Mouse (Mus musculus) heart, embryonic 16.5 days (tissue): Measurements from ENCODE around the gene Cachd1. TPM values are rescaled to one million over a fixed set of nuclear protein-coding genes. Genes with fewer than 3 reads are reported as not detected.

ENCODE experiments used
- ATAC-seq: fragments of 200-750 bp; cut with Nextera tagmentation; replicated peaks from 2 replicates; pipeline ENCODE4 v1.8.0; 2017; ENCODE audit warnings: moderate number of reproducible peaks; ENCODE audit not compliant: insufficient read depth, low FRiP score; ENCODE audit errors: extremely low read depth
- H3K27ac ChIP-seq: fragments of 300-500 bp; sonication (generic); 2 replicates; pipeline ENCODE4 v1.5.1; 2014; ENCODE audit warnings: mild to moderate bottlenecking, low read length, control low read depth, moderate library complexity
- H3K27me3 ChIP-seq: fragments of 300-500 bp; sonication (generic); 2 replicates; pipeline ENCODE4 v1.6.1; 2014; ENCODE audit warnings: low read length, mixed read lengths; ENCODE audit not compliant: control insufficient read depth, insufficient read depth
- H3K36me3 ChIP-seq: fragments of 300-500 bp; sonication (generic); 2 replicates; pipeline ENCODE4 v1.6.1; 2014; ENCODE audit not compliant: control insufficient read depth, insufficient read depth
- H3K4me1 ChIP-seq: fragments of 300-500 bp; sonication (generic); 2 replicates; pipeline ENCODE4 v1.6.1; 2014; ENCODE audit warnings: low read length, mixed read lengths; ENCODE audit not compliant: control insufficient read depth, insufficient read depth
- H3K4me2 ChIP-seq: fragments of 300-500 bp; sonication (generic); 2 replicates; pipeline ENCODE4 v1.6.1; 2014; ENCODE audit warnings: low read depth, mild to moderate bottlenecking, control low read depth, low read length
- H3K4me3 ChIP-seq: fragments of 300-500 bp; sonication (generic); 2 replicates; pipeline ENCODE4 v1.5.1; 2014; ENCODE audit warnings: mild to moderate bottlenecking, control low read depth, low read length
- H3K9ac ChIP-seq: fragments of 300-500 bp; sonication (generic); 2 replicates; pipeline ENCODE4 v1.6.1; 2014; ENCODE audit warnings: low read length, control low read depth
- H3K9me3 ChIP-seq: fragments of 300-500 bp; sonication (generic); replicated peaks from 2 replicates; pipeline ENCODE4 v1.6.1; 2016; ENCODE audit warnings: low read length; ENCODE audit not compliant: control insufficient read depth
- WGBS: fragments of 180-500 bp; shearing (Covaris S2); extraction: QIAGEN DNeasy Blood & Tissue Kit; methylation state at CpG from one replicate; pipeline ENCODE4 v1.1.7; 2014; 5-methylcytosine and 5-hydroxymethylcytosine counted together
- polyA plus RNA-seq: library from polyadenylated mRNA; unstranded; fragments of >200 nt; fragmentation: Nextera tagmentation; extraction: Ambion mirVana; gene quantifications from 2 replicates; pipeline ENCODE4 v1.2.1, GENCODE M21; 2015

Cachd1 gene
- polyA plus RNA-seq, 1 experiment from 2014 or later: 4.6 TPM

DNA sequence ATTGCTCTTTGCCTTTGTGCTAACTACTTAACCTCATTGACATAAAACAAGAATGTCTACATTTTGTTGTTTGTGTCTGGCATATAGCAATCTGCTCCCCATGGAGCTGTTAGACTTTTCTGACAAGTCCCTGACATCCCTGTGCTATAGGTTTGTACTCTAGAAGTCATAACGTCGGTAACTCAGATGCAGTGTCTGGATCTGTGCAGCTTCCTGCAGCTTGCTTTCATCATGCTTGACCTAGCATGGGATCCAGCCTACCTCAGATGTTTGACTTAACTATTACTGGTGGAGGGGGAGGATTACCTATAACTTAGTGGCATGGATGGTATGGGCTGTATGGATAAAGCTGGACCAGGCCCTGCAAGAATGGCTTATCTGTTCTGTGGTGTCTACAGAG lies 117.7 kb downstream of the Cachd1 start:
- Histone ChIP-seq H3K9me3 (no peaks in the 10 kb centered on the region), H3K4me2 (no peak overlapping the region), H3K36me3 (0 out of 2 replicates have a peak, but pooled peaks cover 2% of the 10 kb centered on the region), H3K4me1 (peaks cover 15% of the 10 kb centered on the region), H3K4me3 (no peak overlapping the region), H3K27me3 (no peaks in the 10 kb centered on the region), H3K27ac (peak overlapping the region; percentile 58; the same call in 1 of the 2 replicates), H3K9ac (no peak overlapping the region)
- ATAC-seq: no peak
- WGBS: 58% methylated on average over 2 of the region's 2 CpGs

DNA sequence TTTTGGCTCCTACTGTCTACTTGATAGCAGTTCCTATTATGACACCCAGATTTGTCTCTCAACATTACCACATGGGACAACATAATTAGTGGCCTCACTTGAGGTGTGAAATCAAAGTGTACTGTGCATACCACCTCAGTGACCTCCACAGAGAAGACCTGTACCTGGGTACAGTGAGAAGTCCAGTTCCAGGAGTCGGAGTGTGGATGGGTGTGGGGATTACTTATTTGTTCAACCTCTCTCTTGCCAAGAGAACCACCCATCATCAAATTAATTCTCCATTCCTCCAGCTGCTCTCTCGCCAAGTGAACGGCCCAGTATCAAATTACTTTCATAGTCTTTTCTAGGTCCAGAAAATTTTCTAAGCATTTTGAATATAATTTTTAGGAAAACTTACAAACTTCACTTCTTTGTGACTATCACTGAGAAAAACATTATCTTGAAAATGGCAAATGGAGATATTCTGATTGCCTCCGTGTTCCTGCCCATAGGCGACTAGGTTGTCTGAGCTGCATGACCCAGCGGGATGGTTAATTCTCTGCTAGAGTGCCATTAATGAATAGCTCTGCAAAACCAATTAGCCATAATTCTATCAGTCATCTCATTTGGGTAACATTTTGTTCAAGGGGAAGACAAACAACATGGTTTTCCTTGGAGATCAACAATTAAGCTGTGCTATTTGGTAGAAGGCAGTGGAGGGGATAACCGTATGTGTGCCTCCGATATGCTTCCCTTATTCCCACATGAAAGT lies 120.0 kb downstream of the Cachd1 start:
- 0 out of 2 replicates have a peak, but pooled peaks cover 2% of the 10 kb centered on the region for H3K36me3 ChIP-seq
- no peak overlapping the region for H3K9ac ChIP-seq
- peaks cover 12% of the 10 kb centered on the region for H3K4me1 ChIP-seq
- H3K4me2 ChIP-seq: no peak overlapping the region
- WGBS: 91% methylated on average over 8 of the region's 8 CpGs
- H3K4me3 ChIP-seq: no peak overlapping the region
- H3K27ac ChIP-seq: no peak overlapping the region
- H3K27me3 ChIP-seq: no peaks in the 10 kb centered on the region
- H3K9me3 ChIP-seq: no peaks in the 10 kb centered on the region
- no peak for ATAC-seq

GRCm38 (mm10) chr4:100897943-100898342 lies 121.5 kb downstream of the Cachd1 start:
- H3K9me3 ChIP-seq: no peaks in the 10 kb centered on the region
- H3K4me1 ChIP-seq: peaks cover 12% of the 10 kb centered on the region
- H3K4me2 ChIP-seq: no peak overlapping the region
- 87% methylated on average over 3 of the region's 3 CpGs for WGBS
- no peak overlapping the region for H3K9ac ChIP-seq
- H3K27ac ChIP-seq: no peak overlapping the region
- no peak overlapping the region for H3K4me3 ChIP-seq
- no peak for ATAC-seq
- 0 out of 2 replicates have a peak, but pooled peaks cover 2% of the 10 kb centered on the region for H3K36me3 ChIP-seq
- H3K27me3 ChIP-seq: no peaks in the 10 kb centered on the region

DNA sequence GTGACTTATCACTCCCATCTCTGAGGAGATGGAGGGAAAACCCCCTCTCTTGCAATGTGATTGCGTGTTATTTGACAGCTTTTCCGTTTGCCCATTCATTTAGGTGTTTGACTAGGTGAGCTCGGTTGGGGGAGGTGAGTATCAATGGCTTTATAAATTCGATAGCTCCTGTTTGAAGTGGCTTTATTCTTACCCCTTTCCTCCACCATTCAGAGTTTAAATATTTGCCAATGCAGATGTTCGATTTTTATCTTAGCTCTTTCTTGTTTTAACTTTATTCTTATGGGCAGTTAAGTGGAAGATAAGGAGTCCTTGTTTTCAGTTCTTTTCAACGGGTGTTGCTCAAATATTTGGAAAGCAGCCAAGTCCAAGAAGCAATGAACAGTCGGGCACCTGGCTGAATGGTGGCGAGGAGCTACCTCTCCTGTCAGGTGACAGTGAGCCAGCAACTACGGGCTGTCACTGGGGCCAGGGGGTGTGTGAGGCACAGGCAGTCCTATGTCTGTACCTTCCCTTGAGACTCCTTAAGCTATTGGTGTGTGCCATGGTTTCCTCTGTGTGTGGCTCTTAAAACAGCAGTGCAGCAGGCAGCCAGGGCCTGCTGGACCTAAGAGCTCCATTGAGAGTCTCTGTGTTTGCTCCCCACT lies 133.3 kb downstream of the Cachd1 start:
- WGBS: 38% methylated on average over 9 of the region's 9 CpGs

GRCm38 (mm10) chr4:100910605-100911330 lies 134.3 kb downstream of the Cachd1 start:
- Histone ChIP-seq H3K9ac (no peak overlapping the region), H3K4me2 (no peak overlapping the region), H3K9me3 (no peaks in the 10 kb centered on the region), H3K36me3 (no peaks in the 10 kb centered on the region), H3K27me3 (no peaks in the 10 kb centered on the region), H3K4me1 (peaks cover 32% of the 10 kb centered on the region), H3K4me3 (no peak overlapping the region), H3K27ac (no peak overlapping the region)
- WGBS: 45% methylated on average over 11 of the region's 11 CpGs
- no peak for ATAC-seq

More for the DNA sequence above, 133.3 kb downstream of the Cachd1 start:
- no peaks in the 10 kb centered on the region for H3K9me3 ChIP-seq
- H3K9ac ChIP-seq: no peak overlapping the region
- no peaks in the 10 kb centered on the region for H3K36me3 ChIP-seq
- no peak for ATAC-seq
- no peak overlapping the region for H3K27ac ChIP-seq
- H3K27me3 ChIP-seq: no peaks in the 10 kb centered on the region
- H3K4me3 ChIP-seq: no peak overlapping the region
- H3K4me2 ChIP-seq: no peak overlapping the region
- peaks cover 28% of the 10 kb centered on the region for H3K4me1 ChIP-seq

DNA sequence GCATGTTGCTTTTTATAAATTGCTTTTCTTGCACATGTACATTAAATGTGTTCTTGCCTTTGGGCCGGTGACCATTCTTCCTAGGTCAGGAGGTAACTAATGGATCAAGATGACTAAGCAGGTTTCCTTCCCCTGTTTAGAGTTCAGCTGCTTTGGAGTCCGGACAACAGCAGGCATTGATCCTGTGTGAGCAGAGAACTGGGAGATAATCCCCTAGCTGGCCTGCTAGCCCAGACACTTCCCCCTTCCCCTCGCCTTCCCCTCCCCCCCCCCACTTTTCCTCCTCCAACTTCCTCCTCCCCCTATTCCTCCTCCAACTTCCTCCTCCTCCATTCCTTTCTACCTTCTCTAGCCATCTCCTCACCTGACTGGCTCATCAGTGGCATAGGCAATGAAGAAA lies 135.2 kb downstream of the Cachd1 start:
- Histone ChIP-seq H3K27ac (no peak overlapping the region), H3K36me3 (no peaks in the 10 kb centered on the region), H3K4me3 (no peak overlapping the region), H3K9me3 (no peaks in the 10 kb centered on the region), H3K4me1 (peaks cover 32% of the 10 kb centered on the region), H3K4me2 (no peak overlapping the region), H3K27me3 (no peaks in the 10 kb centered on the region), H3K9ac (no peak overlapping the region)
- 64% methylated on average over 3 of the region's 3 CpGs for WGBS
- no peak for ATAC-seq

DNA sequence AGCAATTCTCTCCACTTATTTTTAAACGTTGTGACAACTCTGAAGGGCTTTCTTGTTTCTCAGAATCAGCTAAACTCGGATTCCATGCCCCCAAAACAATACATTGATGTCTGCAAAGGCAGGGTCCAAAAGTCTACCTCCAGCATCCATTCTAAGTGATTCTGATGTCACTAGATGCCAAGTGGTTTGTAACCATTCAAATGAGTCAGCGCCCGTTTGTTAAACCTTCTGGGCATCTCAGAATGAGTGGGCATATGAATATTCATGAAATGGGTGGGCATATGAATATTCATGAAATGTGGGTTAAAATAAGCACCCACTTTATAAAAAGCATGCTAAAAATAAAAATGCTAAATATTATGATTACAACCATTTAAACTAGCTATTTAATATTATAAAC lies 137.2 kb downstream of the Cachd1 start:
- Histone ChIP-seq H3K9ac (no peak overlapping the region), H3K4me2 (no peak overlapping the region), H3K36me3 (no peaks in the 10 kb centered on the region), H3K27me3 (no peaks in the 10 kb centered on the region), H3K4me3 (no peak overlapping the region), H3K4me1 (peaks cover 32% of the 10 kb centered on the region), H3K9me3 (no peaks in the 10 kb centered on the region), H3K27ac (no peak overlapping the region)
- 83% methylated on average over 4 of the region's 4 CpGs for WGBS
- no peak for ATAC-seq

DNA sequence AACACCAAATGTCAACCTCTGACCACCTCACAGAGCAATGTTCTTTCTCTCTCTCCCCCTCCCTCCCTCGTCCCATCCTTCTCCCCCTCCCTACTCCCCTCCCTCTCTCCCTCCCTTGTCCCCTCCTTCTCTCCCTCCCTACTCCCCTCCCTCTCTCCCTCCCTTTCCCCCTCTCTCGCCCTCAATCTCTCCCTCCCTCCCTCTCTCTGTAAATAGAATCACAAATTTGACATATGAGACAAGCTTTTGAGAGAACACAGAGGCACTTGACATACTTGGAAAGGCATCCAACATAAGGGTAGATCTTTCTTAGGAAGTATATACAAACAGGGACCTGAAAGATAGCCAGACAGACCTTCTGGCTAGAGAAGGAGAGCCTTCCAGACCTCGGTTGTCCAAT lies 138.1 kb downstream of the Cachd1 start:
- Histone ChIP-seq H3K4me3 (no peak overlapping the region), H3K4me1 (peaks cover 29% of the 10 kb centered on the region), H3K9ac (no peak overlapping the region), H3K9me3 (no peaks in the 10 kb centered on the region), H3K4me2 (peak overlapping the region; percentile 22; the same call in 1 of the 2 replicates), H3K27me3 (no peaks in the 10 kb centered on the region), H3K36me3 (no peaks in the 10 kb centered on the region), H3K27ac (peak overlapping the region; percentile 89)
- WGBS: 9% methylated on average over 3 of the region's 3 CpGs
- peak; percentile 81 for ATAC-seq

- Histone ChIP-seq H3K27me3 (no peaks in the 10 kb centered on the region), H3K9ac (no peak overlapping the region), H3K4me3 (no peak overlapping the region), H3K9me3 (no peaks in the 10 kb centered on the region), H3K36me3 (peaks cover 5% of the 10 kb centered on the region; the same call in 1 of the 2 replicates), H3K4me2 (peak overlapping the region; percentile 22; the same call in 1 of the 2 replicates), H3K4me1 (peaks cover 24% of the 10 kb centered on the region), H3K27ac (peak overlapping the region; percentile 89)
- 20% methylated on average over 2 of the region's 2 CpGs for WGBS
- ATAC-seq: peak; percentile 79
Observed at GRCm38 (mm10) chr4:100915093-100915492, 138.6 kb downstream of the Cachd1 start.
